Mouse (Mus musculus): ENCODE results near the gene Klf16. TPM values are rescaled to one million over a fixed set of nuclear protein-coding genes. Genes with fewer than 3 reads are reported as not detected.

Gene Klf16
- polyA plus RNA-seq, 1 experiment: 7.7 TPM

DNA sequence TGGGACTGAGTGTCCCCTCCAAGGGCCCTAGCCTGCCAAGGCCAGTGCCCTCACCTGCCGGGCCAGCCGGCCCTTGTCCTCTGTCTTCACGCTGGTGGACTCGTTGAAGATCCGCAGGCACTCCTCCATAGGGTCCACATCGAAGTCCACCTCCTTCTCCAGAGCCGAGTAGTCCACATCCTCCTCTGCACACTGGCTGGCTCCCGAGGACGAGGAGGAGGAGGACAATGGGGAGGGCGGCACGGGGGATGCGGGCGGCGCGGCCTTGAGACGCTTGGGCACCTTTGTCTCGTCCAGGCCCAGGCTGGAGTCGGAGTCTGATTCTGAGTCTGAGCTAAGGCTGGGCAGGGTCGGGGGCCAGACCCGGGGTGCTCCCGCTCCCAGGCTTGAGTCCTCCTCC, 27.8 kb downstream of the Klf16 start:
- Histone ChIP-seq H3K27me3 (ENCODE audit: control insufficient read depth, insufficient read depth, low read length) (no peaks in the 10 kb centered on the region), H3K4me1 (ENCODE audit: control insufficient read depth, insufficient read depth, low read length) (peaks cover 8% of the 10 kb centered on the region), H3K36me3 (ENCODE audit: control insufficient read depth, insufficient read depth, low read length) (no peaks in the 10 kb centered on the region; the same call in 1 of the 2 replicates), H3K27ac (ENCODE audit: control insufficient read depth, insufficient read depth, low read depth, low read length) (peak overlapping the region; percentile 47), H3K4me3 (ENCODE audit: control insufficient read depth, low read depth, low read length) (peak overlapping the region; percentile 81; the same call in 1 of the 2 replicates)
- TF ChIP-seq POLR2A (IDR thresholded peaks at IDR 0.05; ENCODE audit: control insufficient read depth, low read depth, low read length) (0 out of 2 replicates have a peak, but pooled peaks have one; percentile 23), CTCF (IDR thresholded peaks at IDR 0.05; ENCODE audit: control insufficient read depth, insufficient read depth, insufficient replicate concordance, low read depth, low read length) (no peak)

- H3K27me3 ChIP-seq (ENCODE audit: control insufficient read depth, insufficient read depth, low read length): no peaks in the 10 kb centered on the region
- H3K4me1 ChIP-seq (ENCODE audit: control insufficient read depth, insufficient read depth, low read length): peaks cover 8% of the 10 kb centered on the region
- H3K27ac ChIP-seq (ENCODE audit: control insufficient read depth, insufficient read depth, low read depth, low read length): peak overlapping the region; percentile 65
- H3K4me3 ChIP-seq (ENCODE audit: control insufficient read depth, low read depth, low read length): peak overlapping the region; percentile 81
- TF ChIP-seq CTCF (IDR thresholded peaks at IDR 0.05; ENCODE audit: control insufficient read depth, insufficient read depth, insufficient replicate concordance, low read depth, low read length): peak; percentile 66; the same call in 1 of the 2 replicates
- TF ChIP-seq POLR2A (IDR thresholded peaks at IDR 0.05; ENCODE audit: control insufficient read depth, low read depth, low read length): no peak; the same call in 1 of the 2 replicates
- H3K36me3 ChIP-seq (ENCODE audit: control insufficient read depth, insufficient read depth, low read length): no peaks in the 10 kb centered on the region; the same call in none of the 2 replicates
Measured at GRCm38 (mm10) chr10:80548428-80549006, 28.6 kb downstream of the Klf16 start.

DNA sequence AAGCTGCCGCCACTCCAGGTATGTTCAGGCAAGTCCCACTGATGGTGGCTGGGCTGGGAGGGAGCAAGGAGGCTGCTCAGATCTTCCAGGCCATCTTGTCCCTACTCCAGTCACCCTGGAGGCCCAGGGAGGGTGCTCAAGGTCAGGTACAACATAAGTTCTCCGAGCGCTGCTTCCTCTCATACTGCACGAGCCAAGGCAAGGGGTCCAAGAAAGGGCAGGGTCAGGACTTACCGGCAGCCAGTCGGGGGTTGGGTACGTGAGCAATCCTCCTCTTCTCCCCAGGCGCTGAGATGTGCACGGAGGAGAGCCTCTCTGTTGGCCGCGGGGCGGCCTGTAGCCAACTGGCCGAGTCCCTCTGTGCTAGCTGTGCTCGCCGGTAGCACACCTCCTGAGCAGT, 29.6 kb downstream of the Klf16 start:
- Histone ChIP-seq H3K4me3 (ENCODE audit: control insufficient read depth, low read depth, low read length) (peak overlapping the region; percentile 81), H3K27ac (ENCODE audit: control insufficient read depth, insufficient read depth, low read depth, low read length) (peak overlapping the region; percentile 65), H3K27me3 (ENCODE audit: control insufficient read depth, insufficient read depth, low read length) (no peaks in the 10 kb centered on the region), H3K36me3 (ENCODE audit: control insufficient read depth, insufficient read depth, low read length) (peaks cover 2% of the 10 kb centered on the region), H3K4me1 (ENCODE audit: control insufficient read depth, insufficient read depth, low read length) (peaks cover 2% of the 10 kb centered on the region; the same call in 1 of the 2 replicates)
- no peak for TF ChIP-seq CTCF (IDR thresholded peaks at IDR 0.05; ENCODE audit: control insufficient read depth, insufficient read depth, insufficient replicate concordance, low read depth, low read length)
- 0 out of 2 replicates have a peak, but pooled peaks have one; percentile 0 for TF ChIP-seq POLR2A (IDR thresholded peaks at IDR 0.05; ENCODE audit: control insufficient read depth, low read depth, low read length)

- TF ChIP-seq POLR2A (IDR thresholded peaks at IDR 0.05; ENCODE audit: control insufficient read depth, low read depth, low read length): no peak
- TF ChIP-seq CTCF (IDR thresholded peaks at IDR 0.05; ENCODE audit: control insufficient read depth, insufficient read depth, insufficient replicate concordance, low read depth, low read length): no peak
- Histone ChIP-seq H3K27ac (ENCODE audit: control insufficient read depth, insufficient read depth, low read depth, low read length) (peak overlapping the region; percentile 65), H3K36me3 (ENCODE audit: control insufficient read depth, insufficient read depth, low read length) (peaks cover 2% of the 10 kb centered on the region), H3K4me1 (ENCODE audit: control insufficient read depth, insufficient read depth, low read length) (peaks cover 2% of the 10 kb centered on the region; the same call in 1 of the 2 replicates), H3K4me3 (ENCODE audit: control insufficient read depth, low read depth, low read length) (peak overlapping the region; percentile 81), H3K27me3 (ENCODE audit: control insufficient read depth, insufficient read depth, low read length) (no peaks in the 10 kb centered on the region)
Measured at GRCm38 (mm10) chr10:80546945-80547344, 30.2 kb downstream of the Klf16 start.

GRCm38 (mm10) chr10:80545590-80545989, 31.5 kb downstream of the Klf16 start:
- TF ChIP-seq CTCF (IDR thresholded peaks at IDR 0.05; ENCODE audit: control insufficient read depth, insufficient read depth, insufficient replicate concordance, low read depth, low read length) (0 out of 2 replicates have a peak, but pooled peaks have one; percentile 1), POLR2A (IDR thresholded peaks at IDR 0.05; ENCODE audit: control insufficient read depth, low read depth, low read length) (no peak)
- H3K4me1 ChIP-seq (ENCODE audit: control insufficient read depth, insufficient read depth, low read length): peaks cover 2% of the 10 kb centered on the region; the same call in 1 of the 2 replicates
- no peaks in the 10 kb centered on the region for H3K27me3 ChIP-seq (ENCODE audit: control insufficient read depth, insufficient read depth, low read length)
- H3K4me3 ChIP-seq (ENCODE audit: control insufficient read depth, low read depth, low read length): peak overlapping the region; percentile 81
- peaks cover 2% of the 10 kb centered on the region for H3K36me3 ChIP-seq (ENCODE audit: control insufficient read depth, insufficient read depth, low read length)
- H3K27ac ChIP-seq (ENCODE audit: control insufficient read depth, insufficient read depth, low read depth, low read length): no peak overlapping the region

DNA sequence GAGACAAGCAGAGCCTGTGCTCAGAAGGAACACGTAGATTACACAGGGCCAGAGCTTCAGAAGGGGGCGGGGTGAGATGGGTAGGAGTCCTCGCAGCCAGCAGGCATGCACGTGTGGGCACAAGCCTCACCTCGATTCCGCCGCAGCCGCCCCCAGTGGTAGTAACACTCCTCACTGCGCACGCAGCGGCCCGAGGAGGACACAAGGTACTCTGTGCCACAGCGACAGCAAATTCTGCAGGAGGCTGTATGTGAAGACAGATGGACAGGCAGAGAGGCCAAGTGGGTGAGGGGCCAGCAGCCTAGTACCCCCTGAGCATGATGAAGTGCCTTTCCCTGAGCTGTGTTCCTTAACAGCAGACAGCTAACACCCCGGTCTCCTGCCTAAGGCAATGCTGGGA, 33.2 kb downstream of the Klf16 start:
- H3K4me3 ChIP-seq (ENCODE audit: control insufficient read depth, low read depth, low read length): no peak overlapping the region; the same call in 1 of the 2 replicates
- H3K4me1 ChIP-seq (ENCODE audit: control insufficient read depth, insufficient read depth, low read length): peaks cover 5% of the 10 kb centered on the region; the same call in 1 of the 2 replicates
- H3K27ac ChIP-seq (ENCODE audit: control insufficient read depth, insufficient read depth, low read depth, low read length): no peak overlapping the region
- no peak for TF ChIP-seq CTCF (IDR thresholded peaks at IDR 0.05; ENCODE audit: control insufficient read depth, insufficient read depth, insufficient replicate concordance, low read depth, low read length)
- TF ChIP-seq POLR2A (IDR thresholded peaks at IDR 0.05; ENCODE audit: control insufficient read depth, low read depth, low read length): no peak
- no peaks in the 10 kb centered on the region for H3K27me3 ChIP-seq (ENCODE audit: control insufficient read depth, insufficient read depth, low read length)
- H3K36me3 ChIP-seq (ENCODE audit: control insufficient read depth, insufficient read depth, low read length): peaks cover 2% of the 10 kb centered on the region

GRCm38 (mm10) chr10:80539493-80539892, 37.6 kb downstream of the Klf16 start:
- Histone ChIP-seq H3K4me3 (ENCODE audit: control insufficient read depth, low read depth, low read length) (peak overlapping the region; percentile 93), H3K27me3 (ENCODE audit: control insufficient read depth, insufficient read depth, low read length) (no peaks in the 10 kb centered on the region), H3K36me3 (ENCODE audit: control insufficient read depth, insufficient read depth, low read length) (peaks cover 2% of the 10 kb centered on the region), H3K27ac (ENCODE audit: control insufficient read depth, insufficient read depth, low read depth, low read length) (peak overlapping the region; percentile 7), H3K4me1 (ENCODE audit: control insufficient read depth, insufficient read depth, low read length) (peaks cover 31% of the 10 kb centered on the region)
- no peak for TF ChIP-seq CTCF (IDR thresholded peaks at IDR 0.05; ENCODE audit: control insufficient read depth, insufficient read depth, insufficient replicate concordance, low read depth, low read length)
- no peak for TF ChIP-seq POLR2A (IDR thresholded peaks at IDR 0.05; ENCODE audit: control insufficient read depth, low read depth, low read length)

Measured in testis, adult 2 months (tissue).